Mouse (Mus musculus) cortical plate, adult 2 months (tissue): Measurements from ENCODE around the gene Schip1.

Source experiments
- CTCF ChIP-seq: fragments of 200-500 bp; IDR thresholded peaks from 2 replicates; pipeline ENCODE4 v1.5.1; 2011; ENCODE audit warnings: mild to moderate bottlenecking, control low read depth, low read length; ENCODE audit not compliant: insufficient read depth; ENCODE audit errors: extremely low read depth
- POLR2A ChIP-seq: fragments of 200-500 bp; IDR thresholded peaks from 2 replicates; pipeline ENCODE4 v1.6.1; 2011; ENCODE audit warnings: mild to moderate bottlenecking, low read length, control low read depth; ENCODE audit not compliant: insufficient read depth; ENCODE audit errors: extremely low read depth

DNA sequence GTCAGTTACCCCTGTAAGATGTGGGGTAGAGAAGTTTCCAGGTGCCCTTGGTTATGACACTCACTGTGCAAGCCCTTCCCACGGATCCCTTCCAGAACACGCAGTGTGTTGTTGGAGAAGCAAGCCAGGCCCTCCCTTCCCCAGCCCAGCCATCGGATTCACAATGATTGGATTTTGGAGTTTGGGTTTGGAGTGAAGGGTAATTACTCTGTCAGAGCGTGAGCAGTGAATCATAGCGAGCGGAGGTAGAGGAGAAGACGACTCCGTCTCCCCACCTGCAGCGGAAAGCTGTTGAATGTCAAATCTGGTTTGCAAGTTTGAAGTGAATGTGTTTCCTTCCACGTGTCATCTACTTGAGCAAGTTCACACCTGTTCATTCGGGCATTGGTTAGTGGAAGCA lies 447.7 kb downstream of the Schip1 start:
- TF ChIP-seq POLR2A (no peak), CTCF (no peak)
